15 mouse cellular contexts compared by ENCODE assay signal in the genomic region with DNA sequence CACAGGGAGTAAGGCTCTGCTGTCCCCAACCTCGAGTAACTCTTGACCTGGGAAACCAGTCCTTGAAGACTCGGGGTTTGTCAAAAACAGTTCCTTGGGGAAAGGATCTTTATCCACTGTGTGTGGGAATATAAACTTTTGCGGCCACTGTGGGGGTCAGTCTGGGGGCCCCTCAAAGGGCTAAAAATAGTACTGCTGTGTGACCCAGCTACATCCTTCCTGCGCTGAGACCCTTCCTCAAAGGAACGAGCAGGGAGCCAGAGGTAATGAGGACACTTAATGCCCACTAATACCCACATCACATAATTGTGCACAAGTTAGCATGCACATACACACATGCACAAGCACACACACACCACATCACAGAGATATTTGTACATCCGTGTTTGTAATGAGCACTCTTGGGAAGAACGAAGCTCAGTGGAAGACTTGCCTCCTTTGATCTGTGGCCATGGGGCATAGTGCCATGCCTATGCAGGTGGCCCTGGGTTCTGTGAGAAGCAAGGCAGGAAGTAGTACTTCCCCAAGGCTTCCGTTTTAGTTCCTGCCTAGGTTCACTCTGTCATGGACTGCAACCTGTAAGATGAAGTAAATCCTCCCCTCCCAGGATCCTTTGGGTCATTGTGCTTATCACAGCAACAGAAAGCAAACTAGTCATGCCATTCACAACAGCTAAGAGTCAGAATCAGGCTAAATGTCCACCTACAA. TPM values are rescaled to one million over a fixed set of nuclear protein-coding genes. Genes with fewer than 3 reads are reported as not detected.
DNase-seq lines count a peak whose midpoint lies in the region; ATAC-seq lines count a peak whose summit lies in the region.
"Had no signal": no experiment of that assay in that cellular context is flagged by ENCODE, and none has a peak within 500 bp of the region (broad histone marks: within the 10 kb centered on the region; RNA-seq: fewer than 3 reads in every experiment).

No protein-coding gene starts in this region.

- no peaks in the 10 kb centered on the region for H3K27me3 ChIP-seq in lung, embryonic 15.5 days

- H3K27ac ChIP-seq in lung, embryonic 15.5 days: no peak overlapping the region

- 49% methylated on average over 8 of the region's 8 CpGs for WGBS in lung, embryonic 15.5 days

- H3K4me1 ChIP-seq in lung, embryonic 15.5 days: no peaks in the 10 kb centered on the region

- H3K9ac ChIP-seq in lung, embryonic 15.5 days: no peak overlapping the region

- DNase-seq in lung, postnatal 36 days: no peak
- DNase-seq in thymus, postnatal 14 days: peak; percentile 64
- DNase-seq in MN1 (ENCODE audit: low spot score): no peak
- DNase-seq in right cerebral cortex, postnatal 14 days: no peak
- DNase-seq in layer of hippocampus, postnatal 36 days: no peak
- DNase-seq: cerebellum, postnatal 36 days; heart, postnatal 14 days; lung, postnatal 4 days; right cerebral cortex, adult 18-20 months had no signal

- H3K9me3 ChIP-seq in lung, embryonic 15.5 days: no peaks in the 10 kb centered on the region

- H3K4me3 ChIP-seq in lung, embryonic 15.5 days: no peak overlapping the region

- no peaks in the 10 kb centered on the region for H3K36me3 ChIP-seq in lung, embryonic 15.5 days

- peak; percentile 24; the same call in 1 of the 2 replicates for ATAC-seq in lung, embryonic 15.5 days (ENCODE audit: borderline replicate concordance, extremely low read depth, low FRiP score, low TSS enrichment)
- ATAC-seq in activated CD4-positive, CD25-positive, alpha-beta regulatory T cell, adult 4 months: peak; percentile 65
- ATAC-seq in inflammation-experienced regulatory T-cells, adult 6 months: peak; percentile 63
- ATAC-seq: intestine, postnatal 0 days had no signal

- no peak overlapping the region for H3K4me2 ChIP-seq in lung, embryonic 15.5 days

RNA-seq across cellular contexts. Expression of gene A430078G23Rik, which starts 25.5 kb away (rescaled TPM):
- 0.08 and 0.59 TPM in 2 replicates for polyA plus RNA-seq in lung, embryonic 15.5 days (2015; fragmentation: Nextera tagmentation; extraction: Ambion mirVana)
- 10 to 100 TPM; 33.8 to 34.2 TPM for polyA plus RNA-seq in activated CD4-positive, CD25-positive, alpha-beta regulatory T cell, adult 4 months (2017; shearing (Covaris generic))
- 10 to 100 TPM; 29.9 to 51.2 (median 36.9) TPM for polyA plus RNA-seq in inflammation-experienced regulatory T-cells, adult 6 months (2017; shearing (Covaris generic))
- total RNA-seq in layer of hippocampus, postnatal 36 days (2021): under 1 TPM in 1 of 2 experiments, not detected in 1; 0.25 TPM
- total RNA-seq: gastrocnemius, adult 8-10 months; left cerebral cortex, postnatal 10 days had no signal

RNA-seq across cellular contexts. Expression of gene Insr, which starts 48.3 kb away (rescaled TPM):
- polyA plus RNA-seq in lung, embryonic 15.5 days (2015; fragmentation: Nextera tagmentation; extraction: Ambion mirVana): 34.8 and 38.8 TPM in 2 replicates
- 1 to 10 TPM; 5.9 to 7.4 TPM for polyA plus RNA-seq in activated CD4-positive, CD25-positive, alpha-beta regulatory T cell, adult 4 months (2017; shearing (Covaris generic))
- 10 to 100 TPM in 2 of 3 experiments, 1 to 10 TPM in 1; 3.8 to 13.2 (median 12.0) TPM for polyA plus RNA-seq in inflammation-experienced regulatory T-cells, adult 6 months (2017; shearing (Covaris generic))
- 10 to 100 TPM; 46.9 to 50.3 TPM for total RNA-seq in layer of hippocampus, postnatal 36 days (2021)

Comparison
In these comparisons a context has a peak if more than half of its experiments do, and no peak if none do; other contexts are left out.
1. RNA of gene A430078G23Rik, which starts 25.5 kb away (polyA plus RNA-seq): 29.9 to 51.2 TPM in inflammation-experienced regulatory T-cells, adult 6 months and 33.8 to 34.2 TPM in activated CD4-positive, CD25-positive, alpha-beta regulatory T cell, adult 4 months; 0.08 to 0.59 TPM in lung, embryonic 15.5 days; every median in the first group is over 10 times any median in the second.
2. Peak in every context shown above with its lines, with median percentiles within 50 percentile points of each other: ATAC-seq.